Mouse (Mus musculus) lung, embryonic 14.5 days (tissue): ENCODE measurements around the gene Ptprs. TPM values are rescaled to one million over a fixed set of nuclear protein-coding genes. Genes with fewer than 3 reads are reported as not detected.

Experiments used
- ATAC-seq: fragments of 200-750 bp; cut with Nextera tagmentation; 2 replicates; pipeline ENCODE4 v1.8.0; 2017; ENCODE audit warnings: mild to moderate bottlenecking, moderate TSS enrichment, moderate library complexity; ENCODE audit not compliant: insufficient read depth
- DNase-seq: peaks from one replicate; pipeline ENCODE4 v3.0.0-alpha.2; 2015
- H3K27ac ChIP-seq: fragments of 300-500 bp; sonication (generic); 2 replicates; pipeline ENCODE4 v1.5.1; 2014; ENCODE audit warnings: low read depth, mild to moderate bottlenecking, moderate library complexity
- H3K27me3 ChIP-seq: fragments of 300-500 bp; sonication (generic); 2 replicates; pipeline ENCODE4 v1.6.1; 2014; ENCODE audit warnings: low read length, control low read depth; ENCODE audit not compliant: insufficient read depth
- H3K36me3 ChIP-seq: fragments of 300-500 bp; sonication (generic); 2 replicates; pipeline ENCODE4 v1.6.1; 2014; ENCODE audit warnings: control low read depth; ENCODE audit not compliant: insufficient read depth
- H3K4me1 ChIP-seq: fragments of 300-500 bp; sonication (generic); 2 replicates; pipeline ENCODE4 v1.6.1; 2014; ENCODE audit warnings: antibody characterized with exemption, control low read depth; ENCODE audit not compliant: insufficient read depth
- H3K4me2 ChIP-seq: fragments of 300-500 bp; sonication (generic); 2 replicates; pipeline ENCODE4 v1.6.1; 2014; ENCODE audit warnings: mild to moderate bottlenecking
- H3K4me3 ChIP-seq: fragments of 300-500 bp; sonication (generic); 2 replicates; pipeline ENCODE4 v1.5.1; 2014; ENCODE audit warnings: low read depth, low read length
- H3K9ac ChIP-seq: fragments of 300-500 bp; sonication (generic); 2 replicates; pipeline ENCODE4 v1.6.1; 2014
- H3K9me3 ChIP-seq: fragments of 300-500 bp; sonication (generic); 2 replicates; pipeline ENCODE4 v1.6.1; 2016; ENCODE audit warnings: low read depth, low read length, control low read depth
- CTCF ChIP-seq: IDR thresholded peaks from 2 replicates; pipeline ENCODE4 v1.5.1; 2016; ENCODE audit warnings: antibody characterized with exemption, low read depth
- WGBS: fragments of 180-500 bp; shearing (Covaris S2); extraction: QIAGEN DNeasy Blood & Tissue Kit; methylation state at CpG from one replicate; pipeline ENCODE4 v1.1.7; 2014; 5-methylcytosine and 5-hydroxymethylcytosine counted together
- polyA plus RNA-seq: library from polyadenylated mRNA; unstranded; fragments of >200 nt; fragmentation: Nextera tagmentation; extraction: Ambion mirVana; gene quantifications from 2 replicates; pipeline ENCODE4 v1.2.1, GENCODE M21; 2014

Gene Ptprs
- polyA plus RNA-seq, 1 experiment from 2014 or later = 112 TPM

DNA sequence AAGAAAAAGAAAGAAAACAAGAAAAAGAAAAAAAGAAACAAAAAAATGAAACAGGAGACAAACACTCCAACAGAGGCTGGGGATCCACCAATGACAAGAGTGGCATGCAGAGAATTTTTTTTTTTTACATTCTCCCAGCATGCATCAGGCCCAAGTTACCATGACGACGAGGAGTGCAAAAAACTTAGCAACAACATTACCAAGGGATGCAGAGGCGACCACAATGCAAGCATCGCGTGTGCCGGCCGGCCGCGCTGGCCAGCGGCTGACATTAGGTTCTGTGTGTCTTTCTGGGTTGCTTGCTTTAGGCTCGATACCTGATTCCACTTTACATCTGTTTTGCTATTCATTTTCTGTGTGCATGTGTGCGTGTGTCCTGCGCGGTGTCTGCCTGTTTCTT is 30.9 kb downstream of the Ptprs start:
- no peaks in the 10 kb centered on the region for H3K27me3 ChIP-seq
- WGBS = 70% methylated on average over 14 of the region's 14 CpGs
- no peak for ATAC-seq
- peak; percentile 64 for DNase-seq
- no peaks in the 10 kb centered on the region for H3K4me1 ChIP-seq
- peaks cover 94% of the 10 kb centered on the region for H3K36me3 ChIP-seq
- no peak overlapping the region for H3K4me3 ChIP-seq
- H3K9me3 ChIP-seq = no peaks in the 10 kb centered on the region
- no peak overlapping the region for H3K9ac ChIP-seq
- H3K4me2 ChIP-seq = no peak overlapping the region
- no peak for TF ChIP-seq CTCF
- no peak overlapping the region for H3K27ac ChIP-seq

DNA sequence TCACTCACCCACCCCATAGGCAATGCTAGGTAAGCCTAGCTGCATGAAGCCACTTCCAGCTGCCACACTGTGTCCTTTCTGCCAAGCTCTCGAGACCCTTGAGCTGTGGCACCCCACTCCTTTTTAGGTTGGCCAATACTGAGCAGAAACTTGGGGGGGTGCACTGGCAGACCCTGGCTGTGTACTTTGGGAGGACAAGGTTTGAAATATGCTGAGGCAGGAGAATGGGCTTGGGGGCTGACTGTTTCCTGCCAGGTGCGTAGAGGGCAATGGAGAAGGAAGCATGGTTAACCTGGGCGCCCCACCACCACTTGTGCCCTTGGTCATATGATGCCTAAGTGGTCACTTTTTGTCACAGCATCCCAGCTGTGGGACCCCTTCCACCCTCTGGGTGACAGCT is 31.5 kb downstream of the Ptprs start:
- Histone ChIP-seq H3K27me3 (no peaks in the 10 kb centered on the region), H3K4me2 (no peak overlapping the region), H3K27ac (no peak overlapping the region), H3K9me3 (no peaks in the 10 kb centered on the region), H3K9ac (no peak overlapping the region), H3K36me3 (peaks cover 87% of the 10 kb centered on the region), H3K4me3 (no peak overlapping the region), H3K4me1 (no peaks in the 10 kb centered on the region)
- no peak for ATAC-seq
- WGBS = 89% methylated on average over 3 of the region's 3 CpGs
- no peak for TF ChIP-seq CTCF
- DNase-seq = no peak

DNA sequence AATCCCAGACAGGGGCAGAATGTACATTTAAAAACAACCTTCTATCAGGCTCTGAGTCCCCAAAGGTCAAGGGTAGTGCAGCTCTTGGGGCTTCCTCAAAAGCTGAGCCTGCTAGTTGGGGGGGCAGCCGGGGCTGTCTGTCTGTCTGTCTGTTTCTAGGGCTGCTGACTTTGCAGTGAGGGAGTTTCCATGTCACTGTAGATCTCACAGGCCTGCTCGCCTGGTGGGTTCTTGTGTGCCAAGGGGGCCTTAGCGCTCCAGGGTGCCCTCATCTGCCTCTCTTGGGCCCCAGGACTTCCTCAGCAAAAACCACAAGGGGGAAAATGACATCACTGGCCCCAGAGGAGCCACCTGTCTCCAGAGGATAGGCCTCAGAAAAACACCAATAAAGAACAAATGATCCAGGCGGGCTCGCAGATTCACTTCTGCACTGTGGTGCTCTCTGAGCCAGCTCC is 32.9 kb downstream of the Ptprs start:
- 69% methylated on average over 5 of the region's 5 CpGs for WGBS
- Histone ChIP-seq H3K27me3 (no peaks in the 10 kb centered on the region), H3K9me3 (no peaks in the 10 kb centered on the region), H3K9ac (no peak overlapping the region), H3K36me3 (peaks cover 83% of the 10 kb centered on the region), H3K4me3 (no peak overlapping the region), H3K27ac (no peak overlapping the region), H3K4me1 (no peaks in the 10 kb centered on the region), H3K4me2 (no peak overlapping the region)
- DNase-seq (no peak), ATAC-seq (no peak)
- no peak for TF ChIP-seq CTCF

DNA sequence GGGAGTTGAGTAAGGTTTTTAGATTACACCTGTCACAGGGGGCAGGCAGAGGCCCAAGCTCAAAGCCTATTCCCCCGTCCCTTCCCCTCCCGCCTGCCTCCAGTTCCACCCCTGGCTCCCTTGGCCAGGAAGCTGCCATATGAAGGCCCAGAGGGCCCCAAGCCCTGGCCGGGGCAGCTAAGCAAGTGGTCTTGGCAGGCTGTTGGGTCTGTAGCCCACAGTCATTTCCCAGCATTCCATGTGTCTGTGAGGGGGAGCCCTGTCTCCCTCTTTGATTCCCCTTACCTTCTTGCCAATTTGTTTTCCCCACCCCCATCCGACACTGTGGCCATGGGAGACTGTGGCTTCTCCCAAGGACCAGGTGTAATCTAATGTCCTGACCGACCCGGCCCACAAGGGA is 34.0 kb downstream of the Ptprs start:
- H3K9me3 ChIP-seq = peaks cover 2% of the 10 kb centered on the region; the same call in 1 of the 2 replicates
- no peaks in the 10 kb centered on the region for H3K27me3 ChIP-seq
- DNase-seq (no peak), ATAC-seq (no peak)
- no peak overlapping the region for H3K9ac ChIP-seq
- 76% methylated on average over 6 of the region's 6 CpGs for WGBS
- no peaks in the 10 kb centered on the region for H3K4me1 ChIP-seq
- no peak overlapping the region for H3K27ac ChIP-seq
- H3K4me3 ChIP-seq = no peak overlapping the region
- H3K4me2 ChIP-seq = no peak overlapping the region
- H3K36me3 ChIP-seq = peaks cover 82% of the 10 kb centered on the region
- TF ChIP-seq CTCF = no peak

DNA sequence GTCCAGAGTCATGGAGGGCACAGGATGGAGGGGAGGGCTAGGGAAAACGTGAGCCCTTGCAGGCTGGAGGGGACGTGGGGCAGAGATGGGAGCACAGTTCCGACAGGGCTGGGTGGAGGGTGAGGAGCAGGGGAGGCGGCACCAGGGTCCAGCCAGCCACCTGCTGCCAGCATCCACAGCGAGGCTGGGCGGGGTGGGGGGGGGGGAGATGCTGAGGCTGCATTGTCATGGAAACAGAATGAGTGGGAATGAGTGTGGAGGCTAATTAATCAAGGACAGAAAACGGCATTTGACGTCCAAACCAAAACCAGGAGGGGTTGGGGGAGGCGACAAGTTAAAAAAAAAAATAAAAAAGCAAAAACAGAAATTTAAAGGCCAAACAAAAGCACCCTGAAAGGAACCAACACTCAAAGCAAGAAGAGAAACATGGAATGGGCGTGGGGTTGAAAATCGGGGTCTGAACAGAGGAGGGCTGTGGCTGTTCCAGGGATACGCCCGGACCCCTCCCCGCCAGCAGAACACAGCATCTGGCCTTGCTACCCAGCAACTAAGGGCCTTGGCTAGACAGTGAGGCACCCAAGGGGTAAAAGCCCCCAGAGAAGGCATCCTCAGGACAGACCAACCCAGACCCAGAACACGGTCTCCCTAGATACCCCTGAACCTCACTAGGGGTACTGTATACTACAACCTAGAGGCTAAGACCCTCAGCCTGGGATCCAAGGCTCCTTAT is 36.4 kb downstream of the Ptprs start:
- 82% methylated on average over 15 of the region's 15 CpGs for WGBS
- no peak overlapping the region for H3K4me3 ChIP-seq
- peaks cover 2% of the 10 kb centered on the region; the same call in 1 of the 2 replicates for H3K9me3 ChIP-seq
- no peaks in the 10 kb centered on the region for H3K4me1 ChIP-seq
- H3K27me3 ChIP-seq = no peaks in the 10 kb centered on the region
- ATAC-seq = no peak
- no peak overlapping the region for H3K9ac ChIP-seq
- TF ChIP-seq CTCF = no peak
- no peak overlapping the region for H3K27ac ChIP-seq
- no peak overlapping the region for H3K4me2 ChIP-seq
- DNase-seq = no peak
- peaks cover 82% of the 10 kb centered on the region for H3K36me3 ChIP-seq

DNA sequence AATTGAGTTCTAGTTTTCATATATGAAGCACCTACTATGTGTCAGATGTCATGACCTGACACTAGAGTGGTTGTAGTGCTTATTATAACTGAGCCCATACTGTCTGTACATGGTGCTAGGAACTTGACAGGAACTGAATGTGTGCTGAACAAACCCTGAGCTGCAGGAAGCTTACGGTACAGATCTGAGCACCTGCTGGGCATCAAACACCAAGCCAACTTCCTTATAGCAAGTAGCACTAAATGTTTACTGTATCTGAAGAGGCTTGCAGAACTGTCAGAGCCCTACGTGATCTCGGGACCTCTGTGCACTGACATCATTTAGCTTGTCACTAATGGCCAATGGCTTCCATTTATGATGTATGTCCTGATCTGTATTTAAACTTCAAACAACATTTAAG is 44.7 kb downstream of the Ptprs start:
- Histone ChIP-seq H3K36me3 (peaks cover 76% of the 10 kb centered on the region), H3K4me2 (no peak overlapping the region), H3K9ac (no peak overlapping the region), H3K27ac (no peak overlapping the region), H3K9me3 (no peaks in the 10 kb centered on the region), H3K27me3 (no peaks in the 10 kb centered on the region), H3K4me1 (no peaks in the 10 kb centered on the region), H3K4me3 (no peak overlapping the region)
- 69% methylated on average over 3 of the region's 3 CpGs for WGBS
- DNase-seq (no peak), ATAC-seq (no peak)
- TF ChIP-seq CTCF = no peak

DNA sequence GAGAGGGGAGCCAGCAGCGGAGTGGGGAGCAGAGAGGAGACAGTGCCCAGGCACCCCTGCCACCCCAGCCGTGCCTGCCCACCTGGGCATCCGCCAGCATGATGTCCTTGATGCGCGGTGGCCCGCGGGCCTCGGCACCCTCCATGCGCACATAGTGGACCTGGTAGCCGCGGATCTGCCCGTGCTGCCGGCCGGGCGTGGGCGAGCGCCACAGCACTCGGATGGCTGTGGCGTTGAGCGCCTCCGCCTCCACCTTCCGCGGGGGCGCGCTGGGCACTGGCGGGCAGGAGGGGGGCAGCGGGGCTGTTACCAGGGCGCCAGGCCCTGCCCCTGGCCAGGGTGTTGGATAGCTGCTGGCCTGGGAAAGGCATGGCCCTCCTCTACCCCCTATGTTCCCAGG is 48.4 kb downstream of the Ptprs start:
- Histone ChIP-seq H3K27me3 (no peaks in the 10 kb centered on the region), H3K4me2 (no peak overlapping the region), H3K27ac (no peak overlapping the region), H3K9ac (no peak overlapping the region), H3K4me1 (peaks cover 6% of the 10 kb centered on the region), H3K4me3 (no peak overlapping the region), H3K36me3 (peaks cover 75% of the 10 kb centered on the region), H3K9me3 (no peaks in the 10 kb centered on the region)
- DNase-seq (no peak), ATAC-seq (no peak)
- TF ChIP-seq CTCF = no peak
- WGBS = 84% methylated on average over 26 of the region's 28 CpGs
